Comparison of ENCODE assay signal across 8 mouse cellular contexts in genomic region chr7:39716340-39717150, GRCm38 (mm10).
DNase-seq lines count a peak whose midpoint lies in the region; ATAC-seq and TF ChIP-seq lines count a peak whose summit lies in the region.

No protein-coding gene starts in this region.

- H3K4me2 ChIP-seq in heart, postnatal 0 days (ENCODE audit: low read depth, low read length) = no peak overlapping the region
- 0 out of 2 replicates have a peak overlapping the region, but pooled peaks have one; percentile 6 for H3K4me2 ChIP-seq in forebrain, embryonic 12.5 days
- peak overlapping the region; percentile 35; the same call in 1 of the 2 replicates for H3K4me2 ChIP-seq in neural tube, embryonic 15.5 days

- H3K9me3 ChIP-seq in heart, postnatal 0 days (replicated peaks; ENCODE audit: control insufficient read depth, low read length) = no peaks in the 10 kb centered on the region
- no peaks in the 10 kb centered on the region for H3K9me3 ChIP-seq in forebrain, embryonic 12.5 days
- no peaks in the 10 kb centered on the region for H3K9me3 ChIP-seq in neural tube, embryonic 15.5 days (replicated peaks)

- no peaks in the 10 kb centered on the region for H3K27me3 ChIP-seq in heart, postnatal 0 days (ENCODE audit: control insufficient read depth, insufficient read depth, low read length)
- peaks cover 5% of the 10 kb centered on the region for H3K27me3 ChIP-seq in Patski
- peaks cover 4% of the 10 kb centered on the region; the same call in 1 of the 2 replicates for H3K27me3 ChIP-seq in forebrain, embryonic 12.5 days
- no peaks in the 10 kb centered on the region for H3K27me3 ChIP-seq in neural tube, embryonic 15.5 days (replicated peaks)

- ATAC-seq in heart, postnatal 0 days (ENCODE audit: insufficient read depth, low read depth) = no peak
- ATAC-seq in Patski = no peak
- ATAC-seq in forebrain, embryonic 12.5 days (ENCODE audit: low FRiP score) = peak; percentile 77
- peak; percentile 96 for ATAC-seq in neural tube, embryonic 15.5 days (ENCODE audit: low FRiP score)

- CTCF ChIA-PET in Patski (lab: Charles Lee) = interaction anchor here (0.9 to 1.6 kb wide), 4 partner anchors 9 to 131 kb away, joined by 3 to 5 read pairs (median 3); no protein-coding TSS in a partner anchor

- peak; percentile 37 for DNase-seq in heart, postnatal 0 days (ENCODE audit: low spot score)
- DNase-seq in heart, adult 9 months (ENCODE audit: low spot score in 2 of 2) = no peak
- no peak for DNase-seq in Patski (ENCODE audit: low read depth, low spot score)
- peak; percentile 13 for DNase-seq in kidney, postnatal 10 days
- no peak for DNase-seq in gastrocnemius, postnatal 14 days
- no peak for DNase-seq in urinary bladder, postnatal 10 days (ENCODE audit: low spot score)

- in situ Hi-C loops in Patski (cut with MboI; ENCODE audit: low pct_unique_long_range_greater_than_20kb) = no loop called here

- TF ChIP-seq CTCF in heart, postnatal 0 days (IDR thresholded peaks at IDR 0.05; ENCODE audit: low read depth) = peak; percentile 46
- peak; percentile 41 for TF ChIP-seq CTCF in Patski (IDR thresholded peaks at IDR 0.05)

- no peak overlapping the region for H3K27ac ChIP-seq in heart, postnatal 0 days (ENCODE audit: low read depth)
- H3K27ac ChIP-seq in forebrain, embryonic 12.5 days = no peak overlapping the region
- 0 out of 2 replicates have a peak overlapping the region, but pooled peaks have one; percentile 43 for H3K27ac ChIP-seq in neural tube, embryonic 15.5 days (replicated peaks)

- POLR2A ChIA-PET in Patski (lab: Charles Lee) = interaction anchor here (0.6 kb wide), 1 partner anchor 48 kb away, joined by 3 read pairs; no protein-coding TSS in a partner anchor

- no peaks in the 10 kb centered on the region for H3K36me3 ChIP-seq in heart, postnatal 0 days (replicated peaks; ENCODE audit: control insufficient read depth, insufficient read depth, low read length)
- no peaks in the 10 kb centered on the region for H3K36me3 ChIP-seq in forebrain, embryonic 12.5 days (replicated peaks)
- H3K36me3 ChIP-seq in neural tube, embryonic 15.5 days = no peaks in the 10 kb centered on the region

- no peak for TF ChIP-seq EP300 in heart, postnatal 0 days (IDR thresholded peaks at IDR 0.05; ENCODE audit: low read depth)

- no peaks in the 10 kb centered on the region for H3K4me1 ChIP-seq in heart, postnatal 0 days (ENCODE audit: control insufficient read depth, insufficient read depth)
- H3K4me1 ChIP-seq in forebrain, embryonic 12.5 days = no peaks in the 10 kb centered on the region; the same call in 1 of the 2 replicates
- H3K4me1 ChIP-seq in neural tube, embryonic 15.5 days = peaks cover 8% of the 10 kb centered on the region

- WGBS in heart, postnatal 0 days = 11% methylated on average over 11 of the region's 11 CpGs
- WGBS in forebrain, embryonic 12.5 days = 14% methylated on average over 11 of the region's 11 CpGs
- 21% methylated on average over 11 of the region's 11 CpGs for WGBS in neural tube, embryonic 15.5 days

- intact Hi-C loops in gastrocnemius, postnatal 14 days (cut with DNase I; ENCODE audit: low total_unique reads) = no loop called here

- H3K9ac ChIP-seq in heart, postnatal 0 days (replicated peaks; ENCODE audit: low read depth, low read length) = no peak overlapping the region
- no peak overlapping the region for H3K9ac ChIP-seq in forebrain, embryonic 12.5 days
- peak overlapping the region; percentile 34; the same call in 1 of the 2 replicates for H3K9ac ChIP-seq in neural tube, embryonic 15.5 days (replicated peaks)

- H3K4me3 ChIP-seq in heart, postnatal 0 days (ENCODE audit: low read depth, low read length) = no peak overlapping the region
- H3K4me3 ChIP-seq in forebrain, embryonic 12.5 days (replicated peaks) = no peak overlapping the region
- no peak overlapping the region for H3K4me3 ChIP-seq in neural tube, embryonic 15.5 days (replicated peaks)

Comparison
In these comparisons a context has a peak if more than half of its experiments do, and no peak if none do; other contexts are left out.
1. DNase-seq: peak in heart, postnatal 0 days (single experiment) and kidney, postnatal 10 days (single experiment); none in heart, adult 9 months (0 of 2), Patski (single experiment), gastrocnemius, postnatal 14 days (single experiment) and urinary bladder, postnatal 10 days (single experiment).
2. ATAC-seq: peak in forebrain, embryonic 12.5 days (single experiment) and neural tube, embryonic 15.5 days (single experiment); none in heart, postnatal 0 days (single experiment) and Patski (single experiment).